Mouse (Mus musculus) thymus, postnatal 4 days (tissue): ENCODE measurements around the gene Mindy2.

ENCODE experiments used
- DNase-seq: peaks from one replicate; pipeline ENCODE4 v3.0.0; 2021

The Mindy2 gene

GRCm38 (mm10) chr9:70657013-70657967 lies at the start of gene Mindy2:
Gene Mindy2 (minus strand): TSS chr9:70657174.
- DNase-seq, result peak; percentile 100

- no peak for DNase-seq
Measured at GRCm38 (mm10) chr9:70706444-70706843, 49.5 kb upstream of the Mindy2 start.

GRCm38 (mm10) chr9:70703597-70704203 lies 46.7 kb upstream of the Mindy2 start:
- no peak for DNase-seq

- no peak for DNase-seq
Measured at GRCm38 (mm10) chr9:70698090-70698489, 41.1 kb upstream of the Mindy2 start.

- peak; percentile 13 for DNase-seq
Measured at GRCm38 (mm10) chr9:70695723-70696122, 38.7 kb upstream of the Mindy2 start.

GRCm38 (mm10) chr9:70691772-70692693 lies 35.1 kb upstream of the Mindy2 start:
- DNase-seq, result no peak

- DNase-seq, result no peak
Measured at GRCm38 (mm10) chr9:70690579-70690978, 33.6 kb upstream of the Mindy2 start.

- no peak for DNase-seq
Measured at GRCm38 (mm10) chr9:70689926-70690325, 33.0 kb upstream of the Mindy2 start.

GRCm38 (mm10) chr9:70688301-70688968 lies 31.5 kb upstream of the Mindy2 start:
- DNase-seq, result no peak

- DNase-seq, result no peak
Measured at GRCm38 (mm10) chr9:70682202-70682601, 25.2 kb upstream of the Mindy2 start.

- DNase-seq, result peak; percentile 73
Measured at GRCm38 (mm10) chr9:70679132-70680091, 22.4 kb upstream of the Mindy2 start.

GRCm38 (mm10) chr9:70678682-70679131 lies 21.7 kb upstream of the Mindy2 start, which contains the start of gene Adam10:
Gene Adam10 (plus strand): TSS chr9:70678997.
- peak; percentile 99 for DNase-seq

- DNase-seq, result no peak
Measured at GRCm38 (mm10) chr9:70675961-70676360, 19.0 kb upstream of the Mindy2 start.

GRCm38 (mm10) chr9:70675117-70675516 lies 18.1 kb upstream of the Mindy2 start:
- DNase-seq, result no peak

GRCm38 (mm10) chr9:70673656-70674055 lies 16.7 kb upstream of the Mindy2 start:
- DNase-seq, result no peak

- DNase-seq, result peak; percentile 39
Measured at GRCm38 (mm10) chr9:70671772-70672579, 15.0 kb upstream of the Mindy2 start.

- DNase-seq, result peak; percentile 75
Measured at GRCm38 (mm10) chr9:70671278-70671677, 14.3 kb upstream of the Mindy2 start.

- DNase-seq, result no peak
Measured at GRCm38 (mm10) chr9:70670381-70670780, 13.4 kb upstream of the Mindy2 start.

- no peak for DNase-seq
Measured at GRCm38 (mm10) chr9:70669197-70669596, 12.2 kb upstream of the Mindy2 start.

- DNase-seq, result peak; percentile 38
Measured at GRCm38 (mm10) chr9:70668048-70668447, 11.1 kb upstream of the Mindy2 start.
